Mouse (Mus musculus) liver (tissue): ENCODE results near the gene Ugt3a2.

Source experiments
- DNase-seq: peaks from one replicate; pipeline ENCODE4 v3.0.0-alpha.2; 2020; ENCODE audit warnings: mixed read lengths

The Ugt3a2 gene

DNA sequence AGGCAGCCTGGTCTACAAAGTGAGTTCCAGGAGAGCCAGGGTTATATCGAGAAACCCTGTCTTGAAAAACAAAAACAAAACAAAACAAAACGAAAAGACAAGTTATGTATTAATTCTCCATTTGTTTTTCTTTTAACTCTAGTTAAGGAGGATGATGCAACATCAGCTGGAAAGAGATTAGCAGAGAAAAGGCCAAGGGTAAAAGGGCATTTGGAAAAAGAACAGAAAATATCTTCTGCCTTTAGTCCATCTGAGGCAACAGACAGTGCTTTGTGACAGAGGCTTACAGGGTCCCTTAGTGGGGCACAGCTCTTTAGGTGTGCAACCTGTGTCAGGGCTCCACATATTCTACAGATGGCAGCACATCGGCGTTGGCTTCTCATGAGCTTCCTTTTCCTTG, at the start of gene Ugt3a2:
TSS of gene Ugt3a2 (plus strand) at position 210 of the 400 bp plus-strand sequence.
- no peak for DNase-seq

DNA sequence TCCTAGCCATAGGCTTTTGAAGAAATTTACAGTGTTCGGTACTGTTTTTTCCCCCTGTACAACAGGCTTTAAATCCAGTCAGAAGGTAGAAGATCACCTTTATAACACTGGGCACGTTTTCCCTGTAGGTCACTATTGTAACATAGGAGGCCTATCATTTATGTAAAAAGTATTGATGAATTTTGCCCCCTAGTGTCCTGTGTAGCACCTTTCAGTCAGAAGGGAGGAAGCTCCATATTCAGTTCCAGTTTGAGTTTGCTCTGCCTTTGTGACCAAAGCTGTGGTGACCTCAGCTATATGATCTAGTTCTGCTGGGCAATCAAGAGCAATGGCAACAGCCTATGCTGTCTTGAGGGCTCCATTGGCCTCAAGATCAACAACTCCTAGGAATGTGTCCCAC, 45.7 kb upstream of the Ugt3a2 start:
- DNase-seq: no peak

DNA sequence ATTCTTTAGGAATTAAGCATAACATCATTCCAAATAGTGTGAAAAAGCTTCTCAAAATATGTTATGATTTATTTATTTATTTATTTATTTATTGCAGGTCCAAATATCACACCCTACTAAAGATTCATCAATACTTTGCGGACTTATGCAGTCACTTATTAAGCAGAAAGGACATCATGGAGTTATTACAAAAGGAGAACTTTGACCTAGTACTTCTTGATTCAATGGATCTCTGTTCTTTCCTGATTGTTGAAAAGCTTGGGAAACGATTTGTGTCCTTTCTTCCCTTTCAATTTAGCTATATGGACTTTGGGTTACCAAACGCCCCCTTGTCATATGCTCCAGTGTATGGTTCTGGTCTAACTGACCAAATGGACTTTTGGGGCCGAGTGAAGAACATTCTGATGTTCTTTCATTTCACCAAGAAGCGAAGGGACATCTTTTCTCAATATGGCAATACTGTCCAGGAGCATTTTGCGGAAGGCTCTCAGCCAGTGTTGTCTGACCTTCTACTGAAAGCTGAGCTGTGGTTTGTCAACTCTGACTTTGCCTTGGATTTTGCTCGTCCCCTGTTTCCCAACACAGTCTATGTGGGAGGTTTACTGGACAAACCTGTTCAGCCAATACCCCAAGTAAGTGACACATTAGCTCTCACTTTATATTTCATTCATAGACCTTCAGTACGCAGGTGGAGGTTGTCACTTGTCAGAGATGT, 29.2 kb upstream of the Ugt3a2 start:
- DNase-seq: no peak

DNA sequence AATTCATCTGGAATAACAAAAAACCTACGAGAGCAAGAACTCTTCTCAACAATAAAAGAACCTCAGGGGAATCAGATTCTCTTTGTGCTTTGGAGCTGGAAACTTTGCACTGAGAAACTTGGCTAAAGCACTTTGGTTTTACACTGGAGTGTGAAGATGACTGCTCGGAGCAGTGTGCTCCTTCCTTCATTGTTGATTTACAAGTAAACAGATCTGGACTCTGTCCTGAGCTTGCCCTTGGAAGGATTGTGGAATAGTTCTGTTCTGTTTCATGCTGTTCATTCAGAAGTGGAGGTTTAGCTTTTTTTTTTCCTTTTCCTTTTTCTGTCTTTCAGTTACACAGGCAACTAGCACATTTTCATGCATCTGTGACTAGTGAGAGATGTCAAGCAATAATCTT, 754 bp upstream of the Ugt3a2 start:
- DNase-seq: no peak

DNA sequence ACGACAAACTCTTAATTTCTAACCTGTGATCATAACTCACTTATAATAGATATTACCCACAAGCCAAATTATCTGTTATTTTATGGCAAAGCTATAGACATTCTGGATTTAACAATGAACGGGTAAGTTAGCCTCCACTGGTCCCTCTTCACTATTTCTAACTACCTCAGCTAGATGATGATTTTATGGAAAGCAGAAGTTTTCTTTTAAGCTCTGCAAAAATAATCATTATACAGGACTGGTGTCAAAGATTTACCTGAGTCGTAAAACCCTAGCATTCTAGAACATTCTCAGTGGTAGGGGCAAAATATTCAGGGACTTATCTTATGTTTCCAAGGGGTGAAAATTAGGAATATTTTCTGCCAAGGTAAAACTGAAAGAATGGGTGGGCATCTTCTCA, 1.3 kb downstream of the Ugt3a2 start:
- DNase-seq: no peak

DNA sequence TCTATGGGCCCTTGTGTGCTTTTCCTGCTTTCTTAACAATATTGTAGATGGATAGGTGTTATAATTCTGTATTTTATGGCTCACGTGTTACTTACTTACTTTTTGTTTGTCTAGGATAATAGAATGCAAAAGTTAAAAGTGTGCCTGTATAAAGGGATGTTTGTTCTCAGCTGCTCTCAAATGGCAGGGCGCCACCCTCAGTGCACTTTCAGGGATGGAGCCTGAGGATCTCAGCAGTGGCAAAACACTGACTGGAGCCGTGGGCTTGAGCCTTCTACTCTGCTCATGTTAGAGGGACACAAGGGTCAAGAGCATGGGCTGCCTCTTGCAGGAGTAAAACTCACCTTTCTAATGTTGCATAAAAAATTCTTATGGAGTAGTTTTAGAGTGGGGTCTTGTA, 1.7 kb downstream of the Ugt3a2 start:
- no peak for DNase-seq

DNA sequence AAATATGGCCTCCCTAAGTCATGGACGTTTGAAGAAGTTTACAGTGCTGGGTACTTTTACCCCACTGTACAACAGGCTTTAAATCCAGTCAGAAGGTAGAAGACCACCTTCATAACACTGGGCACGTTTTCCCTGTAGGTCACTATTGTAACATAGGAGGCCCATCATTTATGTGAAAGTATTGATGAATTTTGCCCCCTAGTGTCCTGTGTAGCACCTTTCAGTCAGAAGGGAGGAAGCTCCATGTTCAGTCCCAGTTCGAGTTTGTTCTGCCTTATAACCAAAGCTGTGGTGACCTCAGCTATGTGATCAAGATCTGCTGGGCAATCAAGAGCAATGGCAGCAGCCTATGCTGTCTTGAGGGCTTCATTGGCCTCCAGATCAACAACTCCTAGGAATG, 13.4 kb downstream of the Ugt3a2 start:
- no peak for DNase-seq

DNA sequence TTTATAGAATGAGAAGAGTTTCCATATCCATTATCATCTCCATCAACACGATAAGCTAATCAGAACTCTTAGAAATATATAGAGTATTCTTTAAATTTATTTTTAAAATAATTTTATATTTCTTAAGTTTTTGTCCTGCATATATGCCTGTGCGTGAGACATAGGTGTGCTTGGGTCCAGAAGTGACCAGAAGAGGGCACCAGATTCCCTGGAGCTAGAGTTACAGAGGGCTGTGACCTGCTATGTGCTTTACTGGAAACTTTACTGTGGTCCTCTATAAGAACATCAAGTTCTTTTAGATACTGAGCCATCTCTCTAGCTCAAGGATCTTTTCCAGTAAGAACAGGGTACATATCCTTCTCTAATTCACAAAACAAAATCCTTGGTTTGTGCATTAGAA, 27.5 kb downstream of the Ugt3a2 start:
- DNase-seq: peak; percentile 12

DNA sequence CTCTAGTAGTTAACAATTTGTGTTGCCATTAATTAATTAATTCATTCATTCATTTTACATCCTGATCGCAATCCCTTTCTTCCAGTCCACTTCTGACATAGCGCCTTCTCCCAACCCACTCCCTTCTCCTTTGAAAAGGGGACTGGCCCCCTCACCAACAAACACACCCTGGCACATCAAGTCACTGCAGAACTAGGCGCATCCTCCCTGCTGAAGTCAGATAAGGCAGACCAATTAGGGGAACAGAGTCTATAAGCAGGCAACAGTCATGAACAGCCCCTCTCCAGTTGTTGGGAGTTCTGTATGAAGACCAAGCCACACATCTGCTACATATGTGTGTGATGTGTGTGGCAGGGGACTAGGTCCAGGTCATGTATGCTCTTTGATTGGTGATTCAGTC, 33.4 kb downstream of the Ugt3a2 start:
- DNase-seq: peak; percentile 36

DNA sequence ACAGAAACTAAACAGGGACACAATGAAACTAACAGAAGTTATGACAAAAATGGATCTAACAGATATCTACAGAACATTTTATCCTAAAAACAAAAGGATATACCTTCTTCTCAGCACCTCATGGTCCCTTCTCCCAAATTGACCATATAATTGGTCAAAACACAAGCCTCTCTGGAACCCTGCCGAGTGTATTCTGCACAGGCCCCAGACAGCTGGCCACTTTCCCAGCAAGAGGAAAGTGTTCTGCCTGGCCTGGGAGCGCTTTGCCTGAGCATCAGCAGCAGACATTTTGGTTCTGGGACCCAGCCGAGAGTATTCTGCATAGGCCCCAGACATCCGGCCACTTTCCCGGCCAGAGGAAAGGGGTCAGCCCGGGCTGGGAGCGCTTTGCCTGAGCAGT, 40.9 kb downstream of the Ugt3a2 start:
- DNase-seq: no peak

DNA sequence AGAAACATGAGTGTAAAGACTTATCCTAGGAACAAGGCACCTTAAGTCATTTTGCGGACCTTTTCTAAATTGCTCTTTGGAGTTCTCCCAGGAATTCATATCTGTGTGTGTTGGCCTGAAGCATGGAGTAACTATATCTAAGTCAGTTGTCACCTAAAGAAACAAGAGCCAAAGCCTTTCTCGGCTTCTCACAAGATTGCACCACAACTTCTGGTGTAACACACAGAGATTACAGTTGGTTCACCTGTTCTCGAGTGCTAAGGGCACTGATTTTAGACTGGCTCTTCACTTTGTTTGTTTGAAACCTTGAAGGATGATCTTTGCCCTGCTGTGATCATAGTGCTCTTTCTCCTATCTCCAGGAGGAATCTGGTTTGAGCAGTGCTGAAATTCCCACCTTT, 74.1 kb downstream of the Ugt3a2 start:
- DNase-seq: no peak
